Mouse (Mus musculus): Measurements from ENCODE around the gene Gm5136. TPM values are rescaled to one million over a fixed set of nuclear protein-coding genes. Genes with fewer than 3 reads are reported as not detected.
A peak's percentile ranks its signal among the peaks of the same experiment; 100 is the strongest.

Gene Gm5136
- not detected in 2 replicates for polyA plus RNA-seq (2015; fragmentation: Nextera tagmentation; extraction: Ambion mirVana)

- no peak for ATAC-seq (ENCODE audit: low read depth)
- no peak within 1 kb of the TSS for H3K4me3 ChIP-seq (ENCODE audit: low read depth, low read length)
- 73% methylated on average over 9 of the region's 9 CpGs for WGBS (ENCODE audit: insufficient replicate concordance)
Observed at GRCm38 (mm10) chr10:108699946-108700345, at the start of gene Gm5136. TSS of gene Gm5136 (minus strand) at chr10:108700160.

GRCm38 (mm10) chr10:108743759-108744158 lies 43.8 kb upstream of the Gm5136 start:
- no peak for ATAC-seq (ENCODE audit: low read depth)
- 40% methylated on average over 2 of the region's 2 CpGs for WGBS (ENCODE audit: insufficient replicate concordance)
- no peaks in the 10 kb centered on the region for H3K9me3 ChIP-seq (replicated peaks; ENCODE audit: control insufficient read depth, low read length)
- H3K36me3 ChIP-seq (ENCODE audit: control insufficient read depth, insufficient read depth) = no peaks in the 10 kb centered on the region
- H3K27me3 ChIP-seq (ENCODE audit: control insufficient read depth, insufficient read depth, low read depth, low read length) = no peaks in the 10 kb centered on the region
- H3K27ac ChIP-seq (ENCODE audit: low read length) = no peak overlapping the region
- no peaks in the 10 kb centered on the region for H3K4me1 ChIP-seq (ENCODE audit: control insufficient read depth, low read depth, low read length)
- no peak overlapping the region for H3K9ac ChIP-seq (ENCODE audit: low read depth, low read length)
- no peak overlapping the region for H3K4me2 ChIP-seq (ENCODE audit: low read depth, low read length)
- no peak overlapping the region for H3K4me3 ChIP-seq (ENCODE audit: low read depth, low read length)

More at GRCm38 (mm10) chr10:108699946-108700345, at the start of gene Gm5136:
- H3K4me2 ChIP-seq (ENCODE audit: low read depth, low read length) = no peak within 1 kb of the TSS
- no peaks in the 10 kb centered on the region for H3K4me1 ChIP-seq (ENCODE audit: control insufficient read depth, low read depth, low read length)
- no peaks in the 10 kb centered on the region for H3K9me3 ChIP-seq (replicated peaks; ENCODE audit: control insufficient read depth, low read length)
- no peaks in the 10 kb centered on the region for H3K36me3 ChIP-seq (ENCODE audit: control insufficient read depth, insufficient read depth)
- H3K9ac ChIP-seq (ENCODE audit: low read depth, low read length) = no peak within 1 kb of the TSS
- no peaks in the 10 kb centered on the region for H3K27me3 ChIP-seq (ENCODE audit: control insufficient read depth, insufficient read depth, low read depth, low read length)
- no peak within 1 kb of the TSS for H3K27ac ChIP-seq (ENCODE audit: low read length)

GRCm38 (mm10) chr10:108733982-108734381 lies 34.0 kb upstream of the Gm5136 start:
- 32% methylated on average over 2 of the region's 2 CpGs for WGBS (ENCODE audit: insufficient replicate concordance)
- no peak for ATAC-seq (ENCODE audit: low read depth)
- Histone ChIP-seq H3K27me3 (ENCODE audit: control insufficient read depth, insufficient read depth, low read depth, low read length) (no peaks in the 10 kb centered on the region), H3K9me3 (replicated peaks; ENCODE audit: control insufficient read depth, low read length) (no peaks in the 10 kb centered on the region), H3K27ac (ENCODE audit: low read length) (no peak overlapping the region), H3K9ac (ENCODE audit: low read depth, low read length) (no peak overlapping the region), H3K4me1 (ENCODE audit: control insufficient read depth, low read depth, low read length) (no peaks in the 10 kb centered on the region), H3K36me3 (ENCODE audit: control insufficient read depth, insufficient read depth) (no peaks in the 10 kb centered on the region), H3K4me3 (ENCODE audit: low read depth, low read length) (no peak overlapping the region), H3K4me2 (ENCODE audit: low read depth, low read length) (no peak overlapping the region)

- H3K9ac ChIP-seq (ENCODE audit: low read depth, low read length) = no peak overlapping the region
- H3K4me2 ChIP-seq (ENCODE audit: low read depth, low read length) = no peak overlapping the region
- H3K36me3 ChIP-seq (ENCODE audit: control insufficient read depth, insufficient read depth) = no peaks in the 10 kb centered on the region
- H3K27ac ChIP-seq (ENCODE audit: low read length) = no peak overlapping the region
- no peaks in the 10 kb centered on the region for H3K9me3 ChIP-seq (replicated peaks; ENCODE audit: control insufficient read depth, low read length)
- H3K4me1 ChIP-seq (ENCODE audit: control insufficient read depth, low read depth, low read length) = no peaks in the 10 kb centered on the region
- H3K27me3 ChIP-seq (ENCODE audit: control insufficient read depth, insufficient read depth, low read depth, low read length) = no peaks in the 10 kb centered on the region
- no peak overlapping the region for H3K4me3 ChIP-seq (ENCODE audit: low read depth, low read length)
- 67% methylated on average over 8 of the region's 8 CpGs for WGBS (ENCODE audit: insufficient replicate concordance)
- no peak for ATAC-seq (ENCODE audit: low read depth)
Observed at GRCm38 (mm10) chr10:108728961-108729360, 29.0 kb upstream of the Gm5136 start.

- Histone ChIP-seq H3K4me1 (ENCODE audit: control insufficient read depth, low read depth, low read length) (no peaks in the 10 kb centered on the region), H3K27ac (ENCODE audit: low read length) (no peak overlapping the region), H3K9ac (ENCODE audit: low read depth, low read length) (no peak overlapping the region), H3K9me3 (replicated peaks; ENCODE audit: control insufficient read depth, low read length) (no peaks in the 10 kb centered on the region), H3K27me3 (ENCODE audit: control insufficient read depth, insufficient read depth, low read depth, low read length) (no peaks in the 10 kb centered on the region), H3K4me3 (ENCODE audit: low read depth, low read length) (no peak overlapping the region), H3K4me2 (ENCODE audit: low read depth, low read length) (no peak overlapping the region), H3K36me3 (ENCODE audit: control insufficient read depth, insufficient read depth) (no peaks in the 10 kb centered on the region)
- no peak for ATAC-seq (ENCODE audit: low read depth)
- 58% methylated on average over 4 of the region's 4 CpGs for WGBS (ENCODE audit: insufficient replicate concordance)
Observed at GRCm38 (mm10) chr10:108726391-108726790, 26.4 kb upstream of the Gm5136 start.

GRCm38 (mm10) chr10:108724878-108725277 lies 24.9 kb upstream of the Gm5136 start:
- Histone ChIP-seq H3K4me1 (ENCODE audit: control insufficient read depth, low read depth, low read length) (no peaks in the 10 kb centered on the region), H3K9me3 (replicated peaks; ENCODE audit: control insufficient read depth, low read length) (no peaks in the 10 kb centered on the region), H3K9ac (ENCODE audit: low read depth, low read length) (no peak overlapping the region), H3K27ac (ENCODE audit: low read length) (no peak overlapping the region), H3K4me3 (ENCODE audit: low read depth, low read length) (no peak overlapping the region), H3K27me3 (ENCODE audit: control insufficient read depth, insufficient read depth, low read depth, low read length) (no peaks in the 10 kb centered on the region), H3K4me2 (ENCODE audit: low read depth, low read length) (no peak overlapping the region), H3K36me3 (ENCODE audit: control insufficient read depth, insufficient read depth) (no peaks in the 10 kb centered on the region)
- no peak for ATAC-seq (ENCODE audit: low read depth)
- 54% methylated on average over 3 of the region's 3 CpGs for WGBS (ENCODE audit: insufficient replicate concordance)

GRCm38 (mm10) chr10:108710514-108710913 lies 10.6 kb upstream of the Gm5136 start:
- peak; percentile 41; the same call in 1 of the 2 replicates for ATAC-seq (ENCODE audit: low read depth)
- Histone ChIP-seq H3K4me1 (ENCODE audit: control insufficient read depth, low read depth, low read length) (no peaks in the 10 kb centered on the region), H3K9ac (ENCODE audit: low read depth, low read length) (no peak overlapping the region), H3K27me3 (ENCODE audit: control insufficient read depth, insufficient read depth, low read depth, low read length) (no peaks in the 10 kb centered on the region), H3K9me3 (replicated peaks; ENCODE audit: control insufficient read depth, low read length) (no peaks in the 10 kb centered on the region), H3K27ac (ENCODE audit: low read length) (no peak overlapping the region), H3K4me3 (ENCODE audit: low read depth, low read length) (no peak overlapping the region), H3K36me3 (ENCODE audit: control insufficient read depth, insufficient read depth) (no peaks in the 10 kb centered on the region), H3K4me2 (ENCODE audit: low read depth, low read length) (no peak overlapping the region)
- WGBS (ENCODE audit: insufficient replicate concordance) = 34% methylated on average over 5 of the region's 5 CpGs

- Histone ChIP-seq H3K4me2 (ENCODE audit: low read depth, low read length) (no peak overlapping the region), H3K9me3 (replicated peaks; ENCODE audit: control insufficient read depth, low read length) (no peaks in the 10 kb centered on the region)
- 67% methylated on average over 3 of the region's 3 CpGs for WGBS (ENCODE audit: insufficient replicate concordance)
Observed at GRCm38 (mm10) chr10:108705658-108706057, 5.7 kb upstream of the Gm5136 start.

GRCm38 (mm10) chr10:108701361-108702128 lies 1.6 kb upstream of the Gm5136 start:
- no peak for ATAC-seq (ENCODE audit: low read depth)
- Histone ChIP-seq H3K9ac (ENCODE audit: low read depth, low read length) (no peak overlapping the region), H3K27ac (ENCODE audit: low read length) (no peak overlapping the region), H3K4me2 (ENCODE audit: low read depth, low read length) (no peak overlapping the region), H3K4me3 (ENCODE audit: low read depth, low read length) (no peak overlapping the region), H3K4me1 (ENCODE audit: control insufficient read depth, low read depth, low read length) (no peaks in the 10 kb centered on the region), H3K36me3 (ENCODE audit: control insufficient read depth, insufficient read depth) (no peaks in the 10 kb centered on the region), H3K9me3 (replicated peaks; ENCODE audit: control insufficient read depth, low read length) (no peaks in the 10 kb centered on the region), H3K27me3 (ENCODE audit: control insufficient read depth, insufficient read depth, low read depth, low read length) (no peaks in the 10 kb centered on the region)
- WGBS (ENCODE audit: insufficient replicate concordance) = 64% methylated on average over 14 of the region's 14 CpGs

More at GRCm38 (mm10) chr10:108705658-108706057, 5.7 kb upstream of the Gm5136 start:
- Histone ChIP-seq H3K36me3 (ENCODE audit: control insufficient read depth, insufficient read depth) (no peaks in the 10 kb centered on the region), H3K9ac (ENCODE audit: low read depth, low read length) (no peak overlapping the region), H3K4me1 (ENCODE audit: control insufficient read depth, low read depth, low read length) (no peaks in the 10 kb centered on the region), H3K4me3 (ENCODE audit: low read depth, low read length) (no peak overlapping the region), H3K27ac (ENCODE audit: low read length) (no peak overlapping the region), H3K27me3 (ENCODE audit: control insufficient read depth, insufficient read depth, low read depth, low read length) (no peaks in the 10 kb centered on the region)
- ATAC-seq (ENCODE audit: low read depth) = no peak
